Mouse (Mus musculus) CD8-positive naive resting alpha-beta T cell, adult 57 days (primary cell): ENCODE data around the gene Slit2. TPM values are rescaled to one million over a fixed set of nuclear protein-coding genes. Genes with fewer than 3 reads are reported as not detected.

Source experiments
- total RNA-seq: library from RNA; stranded (reverse); gene quantifications from one replicate; pipeline ENCODE4 v1.2.4, GENCODE M21; 2023

Gene Slit2
- not detected for total RNA-seq

DNA sequence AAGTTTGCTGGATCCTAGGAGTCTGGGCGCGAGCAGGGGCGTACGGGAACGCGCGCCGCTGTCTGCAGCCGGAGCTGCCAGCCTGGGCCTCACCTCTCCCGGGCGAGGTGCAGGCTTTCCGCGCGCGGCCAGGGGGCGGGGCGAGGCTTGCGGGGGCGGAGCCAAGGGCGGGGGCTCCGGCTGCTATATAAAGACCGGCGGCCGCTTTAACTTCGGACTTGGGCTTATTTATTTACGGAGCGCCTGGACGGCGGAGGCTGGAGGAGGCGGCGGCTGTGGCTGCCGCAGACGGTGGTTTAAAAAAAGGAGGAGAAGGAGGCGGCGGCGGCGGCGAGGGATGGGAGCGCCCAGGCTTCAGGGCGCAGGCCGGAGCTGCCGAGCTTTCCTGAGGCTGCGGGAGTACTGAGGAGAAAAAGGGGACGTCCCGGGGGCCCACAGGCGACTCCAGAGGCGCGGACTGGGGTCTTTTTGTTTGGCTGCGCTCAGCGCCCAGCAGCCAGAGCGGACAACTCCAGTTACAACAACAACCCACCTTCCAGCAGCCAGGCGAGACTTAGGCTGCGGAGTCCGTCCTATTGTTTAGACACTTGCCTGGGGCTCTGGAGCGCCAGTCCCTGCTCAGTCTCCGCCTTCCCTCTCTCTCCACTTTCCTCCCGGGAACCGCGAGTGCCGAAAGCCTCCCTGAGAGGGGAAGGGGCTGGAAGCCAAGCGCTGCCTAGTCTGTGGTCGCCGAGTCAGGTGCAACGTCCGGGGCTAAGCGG, at the start of gene Slit2:
TSS of gene Slit2 (plus strand) at position 198 of the 761 bp plus-strand sequence.

DNA sequence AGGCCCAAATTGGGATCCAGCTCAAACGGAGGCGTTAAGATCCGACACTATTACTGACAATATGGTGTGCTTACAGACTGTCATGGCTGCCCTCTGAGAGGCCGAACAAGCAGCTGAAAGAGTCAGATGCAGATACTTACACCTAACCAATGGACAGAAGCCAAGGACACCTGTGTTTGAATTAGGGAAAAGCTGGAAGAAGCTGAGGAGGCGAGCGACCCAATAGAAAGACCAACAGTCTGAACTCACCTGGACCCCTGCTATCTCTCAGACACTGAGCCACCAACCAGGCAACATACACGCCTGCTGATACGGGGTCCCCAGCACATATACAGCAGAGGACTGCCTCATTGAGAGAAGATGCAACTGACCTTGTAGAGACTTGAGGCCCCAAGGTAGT, 344.7 kb downstream of the Slit2 start, which contains the start of gene 5730480H06Rik:
TSS of gene 5730480H06Rik (plus strand) at position 301 of the 400 bp plus-strand sequence.

